Mouse (Mus musculus): ENCODE data around the gene Catip. TPM values are rescaled to one million over a fixed set of nuclear protein-coding genes. Genes with fewer than 3 reads are reported as not detected.
A peak's percentile ranks its signal among the peaks of the same experiment; 100 is the strongest.

The Catip gene
- polyA plus RNA-seq, 1 experiment from 2014 or later: 1.7 TPM

- ATAC-seq (ENCODE audit: low FRiP score) (no peak), DNase-seq (ENCODE audit: low spot score) (no peak)
- no peaks in the 10 kb centered on the region for H3K4me1 ChIP-seq (replicated peaks; ENCODE audit: control insufficient read depth, insufficient read depth, low read length)
- H3K27me3 ChIP-seq (ENCODE audit: control insufficient read depth, insufficient read depth, low read length): no peaks in the 10 kb centered on the region
- H3K4me2 ChIP-seq (replicated peaks): no peak overlapping the region
- no peaks in the 10 kb centered on the region for H3K36me3 ChIP-seq (replicated peaks; ENCODE audit: control insufficient read depth, insufficient read depth)
- no peaks in the 10 kb centered on the region for H3K9me3 ChIP-seq (ENCODE audit: control insufficient read depth, low read length)
- no peak overlapping the region for H3K9ac ChIP-seq
- 79% methylated on average over 10 of the region's 10 CpGs for WGBS
- no peak overlapping the region for H3K27ac ChIP-seq
- no peak overlapping the region for H3K4me3 ChIP-seq (replicated peaks; ENCODE audit: low read length)
These were observed 13.7 kb downstream of the Catip start for GRCm38 (mm10) chr1:74375561-74375960.

- H3K4me3 ChIP-seq (replicated peaks; ENCODE audit: low read length): no peak overlapping the region
- DNase-seq (ENCODE audit: low spot score) (no peak), ATAC-seq (ENCODE audit: low FRiP score) (no peak)
- no peak overlapping the region for H3K9ac ChIP-seq
- no peak overlapping the region for H3K27ac ChIP-seq
- no peak overlapping the region for H3K4me2 ChIP-seq (replicated peaks)
- no peaks in the 10 kb centered on the region for H3K9me3 ChIP-seq (ENCODE audit: control insufficient read depth, low read length)
- H3K36me3 ChIP-seq (replicated peaks; ENCODE audit: control insufficient read depth, insufficient read depth): no peaks in the 10 kb centered on the region
- WGBS: 88% methylated on average over 4 of the region's 4 CpGs
- H3K27me3 ChIP-seq (ENCODE audit: control insufficient read depth, insufficient read depth, low read length): no peaks in the 10 kb centered on the region
- no peaks in the 10 kb centered on the region for H3K4me1 ChIP-seq (replicated peaks; ENCODE audit: control insufficient read depth, insufficient read depth, low read length)
These were observed 14.5 kb downstream of the Catip start for GRCm38 (mm10) chr1:74376396-74376795.

GRCm38 (mm10) chr1:74379058-74379504, 17.2 kb downstream of the Catip start:
- Histone ChIP-seq H3K9ac (no peak overlapping the region), H3K36me3 (replicated peaks; ENCODE audit: control insufficient read depth, insufficient read depth) (no peaks in the 10 kb centered on the region), H3K27me3 (ENCODE audit: control insufficient read depth, insufficient read depth, low read length) (no peaks in the 10 kb centered on the region), H3K27ac (no peak overlapping the region), H3K4me3 (replicated peaks; ENCODE audit: low read length) (no peak overlapping the region), H3K4me1 (replicated peaks; ENCODE audit: control insufficient read depth, insufficient read depth, low read length) (no peaks in the 10 kb centered on the region), H3K9me3 (ENCODE audit: control insufficient read depth, low read length) (no peaks in the 10 kb centered on the region), H3K4me2 (replicated peaks) (no peak overlapping the region)
- no peak for ATAC-seq (ENCODE audit: low FRiP score)
- WGBS: 90% methylated on average over 7 of the region's 7 CpGs
- DNase-seq (ENCODE audit: low spot score): no peak

GRCm38 (mm10) chr1:74380484-74380883, 18.6 kb downstream of the Catip start:
- H3K36me3 ChIP-seq (replicated peaks; ENCODE audit: control insufficient read depth, insufficient read depth): no peaks in the 10 kb centered on the region
- ATAC-seq (ENCODE audit: low FRiP score) (no peak), DNase-seq (ENCODE audit: low spot score) (no peak)
- no peak overlapping the region for H3K4me2 ChIP-seq (replicated peaks)
- H3K4me1 ChIP-seq (replicated peaks; ENCODE audit: control insufficient read depth, insufficient read depth, low read length): no peaks in the 10 kb centered on the region
- WGBS: 83% methylated on average over 5 of the region's 5 CpGs
- H3K9me3 ChIP-seq (ENCODE audit: control insufficient read depth, low read length): no peaks in the 10 kb centered on the region
- no peak overlapping the region for H3K9ac ChIP-seq
- no peaks in the 10 kb centered on the region for H3K27me3 ChIP-seq (ENCODE audit: control insufficient read depth, insufficient read depth, low read length)
- no peak overlapping the region for H3K27ac ChIP-seq
- H3K4me3 ChIP-seq (replicated peaks; ENCODE audit: low read length): no peak overlapping the region

GRCm38 (mm10) chr1:74381588-74382021, 19.7 kb downstream of the Catip start:
- H3K27me3 ChIP-seq (ENCODE audit: control insufficient read depth, insufficient read depth, low read length): no peaks in the 10 kb centered on the region
- H3K36me3 ChIP-seq (replicated peaks; ENCODE audit: control insufficient read depth, insufficient read depth): no peaks in the 10 kb centered on the region
- H3K9me3 ChIP-seq (ENCODE audit: control insufficient read depth, low read length): no peaks in the 10 kb centered on the region
- ATAC-seq (ENCODE audit: low FRiP score) (no peak), DNase-seq (ENCODE audit: low spot score) (no peak)
- 85% methylated on average over 10 of the region's 10 CpGs for WGBS
- no peak overlapping the region for H3K27ac ChIP-seq
- no peaks in the 10 kb centered on the region for H3K4me1 ChIP-seq (replicated peaks; ENCODE audit: control insufficient read depth, insufficient read depth, low read length)
- H3K9ac ChIP-seq: no peak overlapping the region
- H3K4me2 ChIP-seq (replicated peaks): no peak overlapping the region
- H3K4me3 ChIP-seq (replicated peaks; ENCODE audit: low read length): no peak overlapping the region

GRCm38 (mm10) chr1:74383385-74383784, 21.5 kb downstream of the Catip start:
- no peak overlapping the region for H3K27ac ChIP-seq
- no peaks in the 10 kb centered on the region for H3K36me3 ChIP-seq (replicated peaks; ENCODE audit: control insufficient read depth, insufficient read depth)
- no peaks in the 10 kb centered on the region for H3K9me3 ChIP-seq (ENCODE audit: control insufficient read depth, low read length)
- H3K4me1 ChIP-seq (replicated peaks; ENCODE audit: control insufficient read depth, insufficient read depth, low read length): no peaks in the 10 kb centered on the region
- H3K4me3 ChIP-seq (replicated peaks; ENCODE audit: low read length): no peak overlapping the region
- no peaks in the 10 kb centered on the region; the same call in 1 of the 2 replicates for H3K27me3 ChIP-seq (ENCODE audit: control insufficient read depth, insufficient read depth, low read length)
- H3K9ac ChIP-seq: no peak overlapping the region
- DNase-seq (ENCODE audit: low spot score) (no peak), ATAC-seq (ENCODE audit: low FRiP score) (no peak)
- 87% methylated on average over 13 of the region's 13 CpGs for WGBS
- no peak overlapping the region for H3K4me2 ChIP-seq (replicated peaks)

GRCm38 (mm10) chr1:74384525-74384924, 22.6 kb downstream of the Catip start:
- no peak overlapping the region for H3K4me2 ChIP-seq (replicated peaks)
- no peak for DNase-seq (ENCODE audit: low spot score)
- no peak overlapping the region for H3K9ac ChIP-seq
- no peak overlapping the region for H3K4me3 ChIP-seq (replicated peaks; ENCODE audit: low read length)
- peaks cover 4% of the 10 kb centered on the region for H3K27me3 ChIP-seq (ENCODE audit: control insufficient read depth, insufficient read depth, low read length)
- H3K4me1 ChIP-seq (replicated peaks; ENCODE audit: control insufficient read depth, insufficient read depth, low read length): no peaks in the 10 kb centered on the region
- ATAC-seq (ENCODE audit: low FRiP score): no peak
- no peaks in the 10 kb centered on the region for H3K9me3 ChIP-seq (ENCODE audit: control insufficient read depth, low read length)
- H3K36me3 ChIP-seq (replicated peaks; ENCODE audit: control insufficient read depth, insufficient read depth): no peaks in the 10 kb centered on the region
- WGBS: 81% methylated on average over 8 of the region's 8 CpGs
- no peak overlapping the region for H3K27ac ChIP-seq

- H3K27ac ChIP-seq: no peak overlapping the region
- no peak overlapping the region for H3K4me3 ChIP-seq (replicated peaks; ENCODE audit: low read length)
- ATAC-seq (ENCODE audit: low FRiP score): no peak
- no peaks in the 10 kb centered on the region for H3K4me1 ChIP-seq (replicated peaks; ENCODE audit: control insufficient read depth, insufficient read depth, low read length)
- H3K27me3 ChIP-seq (ENCODE audit: control insufficient read depth, insufficient read depth, low read length): peaks cover 7% of the 10 kb centered on the region
- WGBS: 95% methylated on average over 10 of the region's 10 CpGs
- no peaks in the 10 kb centered on the region for H3K36me3 ChIP-seq (replicated peaks; ENCODE audit: control insufficient read depth, insufficient read depth)
- no peak overlapping the region for H3K9ac ChIP-seq
- no peaks in the 10 kb centered on the region for H3K9me3 ChIP-seq (ENCODE audit: control insufficient read depth, low read length)
- no peak overlapping the region for H3K4me2 ChIP-seq (replicated peaks)
- no peak for DNase-seq (ENCODE audit: low spot score)
These were observed 23.2 kb downstream of the Catip start for GRCm38 (mm10) chr1:74385064-74385463.

GRCm38 (mm10) chr1:74385531-74385930, 23.6 kb downstream of the Catip start:
- Histone ChIP-seq H3K4me1 (replicated peaks; ENCODE audit: control insufficient read depth, insufficient read depth, low read length) (no peaks in the 10 kb centered on the region), H3K27ac (no peak overlapping the region), H3K9me3 (ENCODE audit: control insufficient read depth, low read length) (no peaks in the 10 kb centered on the region), H3K4me2 (replicated peaks) (no peak overlapping the region), H3K27me3 (ENCODE audit: control insufficient read depth, insufficient read depth, low read length) (peaks cover 12% of the 10 kb centered on the region), H3K9ac (no peak overlapping the region), H3K4me3 (replicated peaks; ENCODE audit: low read length) (no peak overlapping the region), H3K36me3 (replicated peaks; ENCODE audit: control insufficient read depth, insufficient read depth) (no peaks in the 10 kb centered on the region)
- DNase-seq (ENCODE audit: low spot score): no peak
- no peak for ATAC-seq (ENCODE audit: low FRiP score)
- 88% methylated on average over 8 of the region's 8 CpGs for WGBS

GRCm38 (mm10) chr1:74386363-74386713, 24.4 kb downstream of the Catip start:
- H3K27ac ChIP-seq: peak overlapping the region; percentile 91
- 0 out of 2 replicates have a peak, but pooled peaks cover 3% of the 10 kb centered on the region for H3K4me1 ChIP-seq (replicated peaks; ENCODE audit: control insufficient read depth, insufficient read depth, low read length)
- peak overlapping the region; percentile 59 for H3K4me2 ChIP-seq (replicated peaks)
- no peaks in the 10 kb centered on the region for H3K36me3 ChIP-seq (replicated peaks; ENCODE audit: control insufficient read depth, insufficient read depth)
- peaks cover 15% of the 10 kb centered on the region for H3K27me3 ChIP-seq (ENCODE audit: control insufficient read depth, insufficient read depth, low read length)
- H3K9me3 ChIP-seq (ENCODE audit: control insufficient read depth, low read length): no peaks in the 10 kb centered on the region
- DNase-seq (ENCODE audit: low spot score) (no peak), ATAC-seq (ENCODE audit: low FRiP score) (no peak)
- H3K4me3 ChIP-seq (replicated peaks; ENCODE audit: low read length): peak overlapping the region; percentile 53
- WGBS: 61% methylated on average over 7 of the region's 10 CpGs
- H3K9ac ChIP-seq: peak overlapping the region; percentile 62
